Mouse (Mus musculus) liver, embryonic 11.5 days (tissue): ENCODE results near the gene Unc119b. TPM values are rescaled to one million over a fixed set of nuclear protein-coding genes. Genes with fewer than 3 reads are reported as not detected.

Experiments
- ATAC-seq: fragments of 200-750 bp; cut with Nextera tagmentation; replicated peaks from 2 replicates; pipeline ENCODE4 v1.8.0; 2017; ENCODE audit warnings: moderate number of reproducible peaks, mild to moderate bottlenecking, moderate TSS enrichment, moderate library complexity; ENCODE audit not compliant: low FRiP score
- DNase-seq: peaks from one replicate; pipeline ENCODE4 v3.0.0-alpha.2; 2017; ENCODE audit warnings: low spot score
- H3K27ac ChIP-seq: fragments of 300-500 bp; sonication (generic); 2 replicates; pipeline ENCODE4 v1.5.1; 2014; ENCODE audit warnings: mild to moderate bottlenecking, low read depth, low read length, control low read depth
- H3K27me3 ChIP-seq: fragments of 300-500 bp; sonication (generic); replicated peaks from 2 replicates; pipeline ENCODE4 v1.6.1; 2014; ENCODE audit warnings: low read length, mixed read lengths; ENCODE audit not compliant: control insufficient read depth, insufficient read depth
- H3K36me3 ChIP-seq: fragments of 300-500 bp; sonication (generic); 2 replicates; pipeline ENCODE4 v1.6.1; 2014; ENCODE audit warnings: mild to moderate bottlenecking, low read length, moderate library complexity, mixed read lengths; ENCODE audit not compliant: control insufficient read depth, insufficient read depth
- H3K4me1 ChIP-seq: fragments of 300-500 bp; sonication (generic); replicated peaks from 2 replicates; pipeline ENCODE4 v1.6.1; 2014; ENCODE audit warnings: low read length, mixed read lengths; ENCODE audit not compliant: control insufficient read depth, insufficient read depth
- H3K4me2 ChIP-seq: fragments of 300-500 bp; sonication (generic); 2 replicates; pipeline ENCODE4 v1.6.1; 2014; ENCODE audit warnings: mild to moderate bottlenecking, control low read depth, moderate library complexity
- H3K4me3 ChIP-seq: fragments of 300-500 bp; sonication (generic); 2 replicates; pipeline ENCODE4 v1.5.1; 2014; ENCODE audit warnings: low read depth, low read length, control low read depth
- H3K9ac ChIP-seq: fragments of 300-500 bp; sonication (generic); 2 replicates; pipeline ENCODE4 v1.6.1; 2014; ENCODE audit warnings: low read depth, low read length, control low read depth
- H3K9me3 ChIP-seq: fragments of 300-500 bp; sonication (generic); 2 replicates; pipeline ENCODE4 v1.6.1; 2016; ENCODE audit warnings: low read length, inconsistent platforms, mixed read lengths; ENCODE audit not compliant: control insufficient read depth
- WGBS: fragments of 180-500 bp; shearing (Covaris S2); extraction: QIAGEN DNeasy Blood & Tissue Kit; methylation state at CpG from one replicate; pipeline ENCODE4 v1.1.7; 2014; 5-methylcytosine and 5-hydroxymethylcytosine counted together
- polyA plus RNA-seq: library from polyadenylated mRNA; unstranded; fragments of >200 nt; fragmentation: Nextera tagmentation; extraction: Ambion mirVana; gene quantifications from 2 replicates; pipeline ENCODE4 v1.2.1, GENCODE M21; 2014

Gene Unc119b
- polyA plus RNA-seq, 1 experiment from 2014 or later, result 26.8 TPM

DNA sequence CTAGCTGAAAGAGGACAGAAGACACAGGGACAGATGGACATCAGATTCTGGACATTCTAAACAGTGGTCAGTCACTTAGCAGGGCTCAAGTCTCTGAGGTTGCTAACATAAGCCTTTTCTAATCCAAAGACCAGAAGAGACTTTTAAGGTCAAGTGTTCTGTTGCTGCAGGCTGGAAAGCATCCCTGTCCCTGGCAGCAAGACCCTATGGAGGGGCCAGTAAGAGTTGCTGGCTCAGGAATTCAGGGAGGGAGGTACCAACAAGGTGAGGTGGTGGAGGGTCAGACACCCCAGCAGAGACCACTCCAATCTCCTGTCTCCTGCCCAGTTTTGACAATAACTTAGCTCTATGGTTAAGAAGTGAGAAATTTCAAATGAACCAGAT lies 12.0 kb upstream of the Unc119b start:
- ATAC-seq, result no peak
- Histone ChIP-seq H3K36me3 (peaks cover 48% of the 10 kb centered on the region), H3K4me3 (no peak overlapping the region), H3K9ac (no peak overlapping the region), H3K9me3 (no peaks in the 10 kb centered on the region), H3K4me1 (no peaks in the 10 kb centered on the region), H3K27ac (no peak overlapping the region), H3K27me3 (no peaks in the 10 kb centered on the region), H3K4me2 (no peak overlapping the region)
- DNase-seq, result no peak

DNA sequence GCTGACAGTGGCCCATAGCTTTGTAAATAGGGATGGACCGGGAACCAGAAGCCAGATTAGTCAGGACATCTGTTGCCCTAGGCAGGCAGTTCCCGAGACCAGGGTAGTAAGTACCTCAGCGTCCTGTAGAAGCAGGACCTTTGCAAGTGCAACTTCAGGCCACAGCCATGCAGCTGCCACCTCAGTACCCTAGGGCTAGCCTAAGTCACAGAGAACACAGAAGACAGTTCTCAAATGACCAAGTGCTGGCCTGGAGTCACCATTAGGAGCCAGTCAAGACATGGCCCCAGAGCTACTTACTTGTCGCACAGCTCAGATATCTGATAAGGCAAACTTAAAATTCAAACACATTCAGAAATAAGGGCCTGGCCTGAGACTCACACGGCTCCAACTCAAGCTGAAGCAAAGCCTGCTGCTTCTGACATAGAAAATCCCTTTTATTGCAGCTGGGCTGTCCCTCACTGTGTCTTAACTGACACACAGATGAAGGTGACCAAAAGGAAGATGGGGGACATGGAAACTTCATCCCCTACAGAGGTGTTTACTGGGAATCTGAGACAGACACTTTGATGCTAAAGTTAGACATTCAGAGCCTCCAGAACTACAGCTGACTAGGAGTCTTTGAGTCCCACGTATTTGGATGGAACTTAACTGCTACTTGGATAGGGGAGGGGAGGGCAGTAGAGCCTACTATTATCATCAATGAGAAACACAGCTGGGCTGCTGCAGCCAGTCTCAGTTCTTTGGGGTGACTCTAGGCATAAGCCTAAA lies 11.4 kb upstream of the Unc119b start:
- DNase-seq (no peak), ATAC-seq (no peak)
- Histone ChIP-seq H3K9ac (no peak overlapping the region), H3K4me2 (no peak overlapping the region), H3K27me3 (no peaks in the 10 kb centered on the region), H3K27ac (no peak overlapping the region), H3K4me1 (no peaks in the 10 kb centered on the region), H3K9me3 (no peaks in the 10 kb centered on the region), H3K36me3 (peaks cover 48% of the 10 kb centered on the region), H3K4me3 (no peak overlapping the region)
- 78% methylated on average over 6 of the region's 6 CpGs for WGBS

DNA sequence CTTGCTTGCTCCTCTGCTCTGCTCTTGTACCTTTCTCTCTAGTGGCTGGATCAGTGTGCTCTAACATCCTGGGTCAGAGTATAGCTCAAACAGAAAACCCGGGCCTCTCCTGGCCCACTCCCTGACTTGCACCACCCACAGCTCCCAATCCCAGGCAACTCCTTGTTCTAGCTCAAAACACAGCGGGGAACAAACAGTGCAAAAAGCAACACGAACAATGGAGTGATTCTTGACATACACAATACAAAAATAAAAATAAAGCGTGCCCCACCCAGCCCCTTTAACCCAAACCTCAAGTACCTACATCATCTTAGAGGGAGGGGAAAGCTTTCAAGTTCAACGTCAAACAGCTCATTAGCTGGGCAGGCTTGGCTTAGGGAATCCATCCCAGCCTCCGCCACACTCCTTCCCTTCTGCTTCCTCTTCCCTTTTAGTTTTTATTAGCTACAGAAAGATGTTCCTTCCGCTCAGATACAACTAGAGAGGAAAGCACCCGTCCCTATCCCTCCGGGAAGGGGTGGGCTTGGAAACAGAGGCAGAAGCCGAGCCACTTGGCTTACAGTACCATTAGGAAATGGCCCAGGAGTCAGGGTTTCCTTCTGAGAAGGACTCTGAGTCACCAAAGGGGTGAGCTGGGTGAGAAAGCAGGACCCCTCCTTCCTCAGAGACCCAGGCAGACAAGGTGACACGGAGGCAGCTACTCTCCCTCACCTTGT lies 10.6 kb upstream of the Unc119b start:
- H3K4me2 ChIP-seq, result no peak overlapping the region
- H3K4me3 ChIP-seq, result no peak overlapping the region
- ATAC-seq (no peak), DNase-seq (no peak)
- 80% methylated on average over 11 of the region's 11 CpGs for WGBS
- H3K4me1 ChIP-seq, result no peaks in the 10 kb centered on the region
- no peak overlapping the region for H3K9ac ChIP-seq
- H3K36me3 ChIP-seq, result peaks cover 41% of the 10 kb centered on the region
- H3K27ac ChIP-seq, result no peak overlapping the region
- H3K27me3 ChIP-seq, result no peaks in the 10 kb centered on the region
- no peaks in the 10 kb centered on the region for H3K9me3 ChIP-seq

DNA sequence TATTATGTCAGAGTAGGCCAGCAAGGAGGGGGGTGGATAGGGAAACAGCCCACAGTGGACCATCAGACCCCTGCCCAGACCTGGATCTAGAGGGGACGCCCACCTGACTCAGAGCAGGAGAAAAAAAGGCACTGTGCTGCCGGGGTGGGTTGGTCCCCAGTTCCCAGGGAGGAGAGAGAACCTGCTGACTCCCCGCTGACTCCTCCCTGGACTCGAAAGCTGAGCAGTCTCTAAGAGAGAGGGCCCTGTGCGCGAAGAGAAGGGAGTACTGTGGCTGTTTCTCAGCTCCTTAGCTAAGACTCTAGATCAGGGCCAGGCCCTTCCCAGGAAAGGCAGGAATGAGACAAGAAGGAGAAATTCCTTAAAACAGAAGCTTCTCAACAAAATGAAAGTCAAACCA lies 9.7 kb upstream of the Unc119b start:
- no peak overlapping the region for H3K4me3 ChIP-seq
- no peaks in the 10 kb centered on the region for H3K4me1 ChIP-seq
- no peak overlapping the region for H3K4me2 ChIP-seq
- no peaks in the 10 kb centered on the region for H3K27me3 ChIP-seq
- H3K27ac ChIP-seq, result no peak overlapping the region
- no peak for ATAC-seq
- peaks cover 31% of the 10 kb centered on the region for H3K36me3 ChIP-seq
- no peak for DNase-seq
- 80% methylated on average over 6 of the region's 6 CpGs for WGBS
- H3K9ac ChIP-seq, result no peak overlapping the region
- H3K9me3 ChIP-seq, result no peaks in the 10 kb centered on the region

DNA sequence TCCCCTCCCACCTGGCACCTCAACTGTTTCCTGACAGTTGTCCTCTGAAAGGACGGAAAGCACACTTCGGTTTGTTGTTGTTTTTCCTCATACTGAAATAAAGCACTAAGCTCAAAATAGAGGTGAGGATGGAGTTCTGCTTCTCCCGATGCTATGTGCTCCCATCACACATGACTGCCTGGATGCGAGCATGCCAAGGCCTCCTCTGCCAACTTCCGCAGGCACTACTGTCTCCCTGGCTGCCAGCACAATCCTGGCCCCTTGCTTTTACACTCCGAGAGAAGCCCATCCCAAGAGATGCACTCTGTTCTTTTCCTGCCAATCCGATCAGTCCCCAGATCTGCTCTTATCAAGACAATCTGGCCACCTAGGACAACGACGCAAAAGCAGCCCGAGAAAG lies 8.8 kb upstream of the Unc119b start:
- Histone ChIP-seq H3K27ac (no peak overlapping the region), H3K4me2 (no peak overlapping the region), H3K27me3 (no peaks in the 10 kb centered on the region), H3K9ac (no peak overlapping the region), H3K4me3 (no peak overlapping the region), H3K36me3 (peaks cover 27% of the 10 kb centered on the region), H3K4me1 (no peaks in the 10 kb centered on the region), H3K9me3 (no peaks in the 10 kb centered on the region)
- DNase-seq (no peak), ATAC-seq (no peak)
- WGBS, result 76% methylated on average over 10 of the region's 10 CpGs

DNA sequence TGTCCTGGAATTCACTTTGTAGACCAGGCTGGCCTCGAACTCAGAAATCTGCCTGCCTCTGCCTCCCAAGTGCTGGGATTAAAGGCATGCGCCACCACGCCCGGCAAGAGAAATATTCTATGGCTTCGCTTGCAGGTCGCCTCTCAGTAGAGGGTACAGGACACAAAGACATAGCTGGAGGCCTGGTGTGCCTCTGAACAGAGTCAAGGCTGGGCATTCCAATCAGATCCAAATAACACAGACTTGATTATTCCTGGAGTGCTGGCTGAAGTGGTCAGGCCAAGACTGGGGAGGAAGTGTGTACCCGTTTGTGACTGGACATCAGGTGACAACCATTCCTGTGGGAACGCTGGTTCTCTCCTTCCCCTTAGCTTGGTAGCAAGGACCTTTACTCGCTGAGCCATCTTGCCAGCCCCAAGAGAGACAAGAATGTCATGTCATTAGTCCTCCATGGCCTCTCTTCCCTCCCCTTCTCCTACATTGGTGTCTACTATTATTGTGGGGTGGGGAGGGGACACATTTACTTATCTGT lies 7.5 kb upstream of the Unc119b start:
- Histone ChIP-seq H3K27ac (no peak overlapping the region), H3K9me3 (no peaks in the 10 kb centered on the region), H3K36me3 (peaks cover 14% of the 10 kb centered on the region), H3K4me1 (no peaks in the 10 kb centered on the region), H3K4me3 (no peak overlapping the region), H3K4me2 (no peak overlapping the region), H3K9ac (no peak overlapping the region), H3K27me3 (no peaks in the 10 kb centered on the region)
- no peak for DNase-seq
- WGBS, result 86% methylated on average over 9 of the region's 9 CpGs
- no peak for ATAC-seq

DNA sequence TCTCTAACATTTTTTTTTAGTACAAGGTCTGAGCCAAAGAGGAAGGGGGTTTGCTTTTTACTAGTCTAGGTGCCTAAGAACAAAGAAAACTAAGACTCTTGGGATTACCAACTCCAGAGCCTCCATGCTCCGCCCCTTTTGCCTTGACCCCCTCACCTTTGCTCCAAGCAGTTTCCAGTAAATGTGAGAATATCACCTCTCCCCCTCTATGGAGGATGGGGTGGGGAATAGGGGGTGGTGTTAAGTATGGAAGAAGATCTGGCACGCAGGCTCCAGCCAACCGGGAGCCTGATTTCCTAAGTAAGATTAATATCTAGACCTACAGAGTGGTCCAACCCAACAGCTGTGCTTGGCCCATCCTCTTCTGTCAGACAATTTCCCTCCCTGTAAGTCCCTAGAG lies 6.0 kb upstream of the Unc119b start:
- H3K4me1 ChIP-seq, result no peaks in the 10 kb centered on the region
- H3K9ac ChIP-seq, result no peak overlapping the region
- ATAC-seq (no peak), DNase-seq (no peak)
- no peak overlapping the region for H3K4me3 ChIP-seq
- no peak overlapping the region for H3K27ac ChIP-seq
- H3K36me3 ChIP-seq, result peaks cover 1% of the 10 kb centered on the region; the same call in 1 of the 2 replicates
- no peaks in the 10 kb centered on the region for H3K27me3 ChIP-seq
- whole genome bisulfite sequencing, result 55% methylated on average over 3 of the region's 3 CpGs
- H3K4me2 ChIP-seq, result no peak overlapping the region
- H3K9me3 ChIP-seq, result no peaks in the 10 kb centered on the region

DNA sequence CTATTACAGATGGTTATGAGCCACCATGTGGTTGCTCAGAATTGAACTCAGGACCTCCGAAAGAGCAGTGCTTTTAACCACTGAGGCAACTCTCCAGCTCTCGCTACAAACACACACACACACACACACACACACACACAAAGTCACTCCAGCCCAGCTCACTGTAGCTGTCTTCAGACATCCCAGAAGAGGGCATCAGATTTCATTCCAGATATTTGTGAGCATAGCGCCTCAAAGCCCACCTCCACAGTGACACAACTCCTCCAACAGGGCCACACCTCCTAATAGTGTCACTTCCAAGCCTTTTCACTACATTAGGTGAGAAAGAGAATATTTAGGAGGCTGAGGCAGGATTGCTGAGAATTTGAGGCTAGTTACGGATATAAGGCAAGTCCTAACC lies 4.3 kb upstream of the Unc119b start:
- Histone ChIP-seq H3K9me3 (no peaks in the 10 kb centered on the region), H3K27me3 (no peaks in the 10 kb centered on the region), H3K4me3 (no peak overlapping the region), H3K4me2 (no peak overlapping the region), H3K4me1 (peaks cover under 1% of the 10 kb centered on the region), H3K36me3 (no peaks in the 10 kb centered on the region; the same call in 1 of the 2 replicates), H3K9ac (no peak overlapping the region), H3K27ac (no peak overlapping the region)
- ATAC-seq, result no peak
- DNase-seq, result no peak
- WGBS, result 60% methylated on average over 4 of the region's 4 CpGs
